Mouse (Mus musculus): ENCODE data around the gene Dpf2.

Gene Dpf2

GRCm38 (mm10) chr19:5913007-5913719 is at the start of gene Dpf2:
Gene Dpf2 (minus strand): TSS chr19:5913010.
- no peak for DNase-seq

DNA sequence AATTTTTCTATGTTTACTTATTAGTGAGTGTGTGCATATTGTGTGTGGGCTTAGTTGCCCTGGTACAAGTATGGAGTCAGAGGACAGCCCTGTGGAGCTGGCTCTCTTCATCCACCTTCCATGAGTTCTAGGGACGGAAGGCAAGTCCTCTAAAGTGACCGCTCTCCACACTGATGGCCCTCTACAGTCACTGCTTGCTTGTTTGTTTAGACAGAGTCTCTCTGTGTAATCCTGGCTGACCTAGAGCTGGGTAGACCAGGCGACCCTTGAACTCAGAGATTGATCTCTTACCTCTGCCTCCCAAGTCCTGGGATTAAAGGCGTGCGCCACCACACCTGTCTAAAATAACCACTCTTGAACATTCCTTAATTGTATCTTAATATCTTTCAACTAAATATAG is 44.6 kb upstream of the Dpf2 start:
- no peak for DNase-seq

GRCm38 (mm10) chr19:5956685-5957084 is 43.9 kb upstream of the Dpf2 start:
- DNase-seq = peak; percentile 89

DNA sequence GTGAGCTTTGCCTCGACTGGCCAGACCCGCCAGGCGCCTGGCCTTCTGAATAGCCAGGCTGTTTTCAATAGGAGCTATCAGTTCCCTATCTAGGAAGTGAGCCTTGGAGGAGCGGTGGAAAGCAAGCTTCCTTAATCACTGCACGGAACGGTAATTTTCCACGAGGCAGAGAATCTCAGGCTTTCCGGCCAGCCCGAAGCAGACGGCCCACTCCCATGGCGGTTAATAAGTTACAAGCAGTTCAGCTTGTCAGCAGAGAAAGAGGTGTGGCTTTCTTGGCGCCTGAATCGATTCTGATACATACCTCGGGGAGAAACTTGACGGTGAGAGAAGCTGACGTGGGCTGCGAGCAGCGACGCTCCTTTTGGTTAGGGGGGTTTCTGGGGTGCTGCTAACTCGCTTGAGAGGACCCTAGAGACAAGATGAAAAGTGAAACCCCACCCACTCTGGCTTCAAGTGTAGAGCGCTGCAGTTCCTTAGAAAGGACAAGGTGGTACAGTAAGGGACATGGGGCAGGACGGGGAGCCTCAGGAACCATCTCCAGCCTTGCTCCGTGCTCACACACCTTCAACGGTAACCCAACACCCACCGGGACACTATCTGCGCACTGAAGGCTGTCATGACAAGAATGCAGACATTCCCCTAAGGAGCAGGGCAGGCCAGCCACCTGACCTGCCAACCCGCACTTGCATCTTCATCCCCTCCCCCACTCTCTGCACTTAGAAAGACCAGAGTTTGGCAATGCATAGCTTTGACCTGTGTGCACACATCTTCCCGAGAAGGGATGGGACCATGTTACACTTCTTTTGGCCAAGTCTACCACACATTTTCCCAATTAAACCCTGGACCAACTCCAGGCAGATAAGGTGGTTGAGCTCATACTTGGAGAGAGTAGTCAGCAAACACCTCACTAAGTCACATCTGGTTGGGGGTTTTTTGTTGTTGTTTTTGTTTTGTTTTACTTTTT is 43.2 kb upstream of the Dpf2 start:
- DNase-seq = no peak

- DNase-seq = no peak
Observed at GRCm38 (mm10) chr19:5954936-5955335, 42.1 kb upstream of the Dpf2 start.

- no peak for DNase-seq
Observed at GRCm38 (mm10) chr19:5954031-5954710, 41.4 kb upstream of the Dpf2 start.

DNA sequence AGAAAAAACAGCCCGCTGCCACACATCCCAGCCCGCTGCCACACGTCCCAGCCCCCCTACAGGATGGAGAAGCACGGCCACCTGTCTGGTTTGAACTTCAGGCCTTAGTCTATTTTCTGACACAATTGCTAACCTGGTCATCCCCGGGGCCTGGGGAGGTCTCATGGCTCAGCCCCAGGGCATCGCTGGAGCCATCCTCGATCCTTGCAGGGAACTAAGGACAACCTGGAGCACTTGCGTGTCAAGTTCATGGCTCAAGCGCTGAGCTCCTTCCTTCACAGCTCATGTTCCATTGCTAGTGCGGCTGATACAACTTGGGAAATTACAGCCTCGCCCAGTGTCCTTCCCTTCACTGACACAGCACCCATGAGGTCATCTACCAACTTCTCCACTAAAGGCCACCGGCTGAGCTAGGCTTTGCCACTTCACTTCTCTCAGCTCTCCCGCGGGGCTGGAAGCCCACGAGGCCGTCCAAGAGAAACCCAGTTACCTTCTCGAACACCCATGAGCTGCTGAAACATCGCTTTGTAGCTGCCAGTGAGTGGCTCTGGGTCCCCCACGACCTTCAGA is 40.5 kb upstream of the Dpf2 start:
- no peak for DNase-seq

GRCm38 (mm10) chr19:5952071-5952691 is 39.4 kb upstream of the Dpf2 start:
- no peak for DNase-seq

- no peak for DNase-seq
Observed at GRCm38 (mm10) chr19:5951631-5952030, 38.8 kb upstream of the Dpf2 start.

- no peak for DNase-seq
Observed at GRCm38 (mm10) chr19:5950218-5950617, 37.4 kb upstream of the Dpf2 start.

GRCm38 (mm10) chr19:5945891-5946290 is 33.1 kb upstream of the Dpf2 start:
- DNase-seq = no peak

DNA sequence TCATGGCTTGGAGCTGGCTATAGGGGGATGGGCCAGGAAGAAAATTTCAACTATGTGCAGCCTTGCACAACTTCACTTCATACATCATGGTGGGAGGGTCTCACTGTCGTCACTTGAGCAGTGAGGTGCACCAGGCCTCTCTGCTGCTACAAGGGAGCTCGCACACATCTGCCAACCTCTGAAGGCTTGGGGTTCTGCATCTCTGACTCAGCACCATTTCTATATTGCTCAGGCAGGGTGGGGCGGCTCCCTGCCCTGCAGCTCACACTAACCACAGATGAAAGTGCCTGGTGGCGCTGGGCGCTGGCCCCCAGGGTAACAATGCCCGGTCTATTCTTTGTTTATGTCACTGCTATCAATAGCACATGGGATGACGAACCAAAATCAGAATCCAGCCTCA is 32.2 kb upstream of the Dpf2 start:
- no peak for DNase-seq

GRCm38 (mm10) chr19:5944145-5944544 is 31.3 kb upstream of the Dpf2 start:
- DNase-seq = no peak

DNA sequence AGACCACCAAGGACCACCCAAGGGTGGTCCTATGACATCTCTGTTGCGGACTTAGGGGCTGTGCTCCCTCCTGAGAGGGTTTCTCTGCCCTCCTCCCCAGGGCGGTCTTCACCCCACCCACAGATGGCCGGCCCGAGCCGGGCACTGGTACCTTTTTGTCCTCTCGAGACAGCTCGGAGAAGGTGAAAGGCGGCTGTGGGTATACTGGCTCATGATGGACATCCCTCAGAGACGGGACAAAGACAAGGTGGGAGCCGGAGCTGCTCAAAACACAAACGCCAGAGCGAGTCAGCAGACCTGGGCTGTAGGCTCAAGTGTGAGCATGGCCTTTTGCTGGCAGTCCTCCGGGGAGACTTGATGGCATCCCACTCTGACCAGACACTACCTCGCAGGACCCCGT is 30.6 kb upstream of the Dpf2 start:
- no peak for DNase-seq

DNA sequence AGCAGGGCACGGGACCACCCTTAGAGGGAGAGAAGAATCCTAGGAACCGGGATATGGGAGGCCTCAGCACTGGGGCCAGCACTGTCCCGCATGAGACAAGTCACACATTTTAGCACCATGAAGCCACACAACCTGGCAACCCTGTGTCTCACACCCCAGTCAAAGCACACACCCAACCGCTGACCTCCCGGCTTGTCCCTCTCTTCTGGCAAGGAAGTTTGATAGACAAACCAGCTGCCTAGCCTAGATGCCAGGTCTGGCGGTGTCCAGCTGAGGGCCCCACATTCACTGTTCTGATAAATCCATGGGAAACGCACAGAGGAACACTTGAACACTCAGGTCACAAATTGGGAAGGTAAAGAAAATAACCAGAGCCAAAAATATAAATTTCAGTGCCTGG is 29.8 kb upstream of the Dpf2 start:
- no peak for DNase-seq

DNA sequence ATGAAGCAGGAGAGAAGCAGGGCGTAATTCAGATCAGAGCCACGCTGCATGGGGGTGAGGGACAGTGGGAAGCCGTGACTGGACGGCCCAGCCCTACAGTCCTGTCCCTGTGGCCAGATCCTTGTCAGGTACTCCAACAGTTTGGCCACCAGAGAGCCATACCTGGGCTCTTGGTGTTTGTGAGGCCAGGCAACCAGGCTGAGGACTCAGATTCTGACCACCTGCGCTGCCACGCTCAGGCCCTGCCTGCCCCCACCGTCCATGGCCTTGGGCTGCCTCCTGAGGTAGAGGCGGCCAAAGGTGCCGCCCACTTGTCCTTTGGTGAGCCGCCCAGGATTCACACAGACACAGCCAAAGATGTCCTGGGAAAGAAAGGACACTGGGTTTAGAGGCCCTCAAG is 27.8 kb upstream of the Dpf2 start:
- no peak for DNase-seq

DNA sequence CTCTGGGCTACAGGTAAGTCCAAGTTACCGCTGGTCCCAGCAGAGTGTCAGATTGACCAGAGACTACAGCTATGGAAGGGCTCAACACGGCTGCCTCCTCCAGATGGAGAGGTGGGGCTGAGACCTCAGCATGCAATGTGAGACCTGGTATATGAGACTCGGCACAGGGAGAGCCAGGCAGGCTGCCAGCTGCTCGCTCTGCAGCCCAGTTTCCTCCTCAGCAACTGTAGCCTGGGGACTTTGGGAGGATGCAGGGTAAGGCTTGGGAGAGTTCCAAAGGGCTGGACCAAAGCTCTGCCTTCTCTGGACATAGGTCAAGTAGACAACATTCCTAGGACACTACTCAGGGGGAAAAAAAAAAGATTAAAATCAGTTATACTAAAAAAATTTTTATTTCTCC is 27.4 kb upstream of the Dpf2 start:
- DNase-seq = peak; percentile 82

DNA sequence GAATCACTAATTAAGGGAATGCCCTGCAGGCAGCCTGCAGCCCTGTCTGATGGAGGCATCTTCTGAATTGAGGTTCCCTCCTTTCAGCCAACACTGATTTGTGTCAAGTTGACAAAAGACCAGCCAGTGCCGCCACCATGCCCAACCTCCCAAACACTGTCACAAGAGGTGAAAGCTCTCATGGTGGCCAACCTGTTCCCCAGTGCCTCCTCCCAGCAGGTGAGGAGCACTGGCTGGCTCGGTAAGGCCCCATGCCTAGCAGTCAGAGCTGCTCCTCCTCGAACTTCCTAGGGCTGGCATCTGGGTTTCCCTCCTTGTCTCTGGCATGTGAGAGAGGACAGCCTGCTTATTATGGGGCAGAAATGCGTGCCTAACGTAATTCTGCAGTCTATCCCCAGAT is 26.9 kb upstream of the Dpf2 start:
- no peak for DNase-seq

- DNase-seq = no peak
Observed at GRCm38 (mm10) chr19:5938516-5938915, 25.7 kb upstream of the Dpf2 start.

- DNase-seq = no peak
Observed at GRCm38 (mm10) chr19:5937836-5938406, 25.1 kb upstream of the Dpf2 start.

GRCm38 (mm10) chr19:5937095-5937835 is 24.5 kb upstream of the Dpf2 start:
- DNase-seq = no peak

DNA sequence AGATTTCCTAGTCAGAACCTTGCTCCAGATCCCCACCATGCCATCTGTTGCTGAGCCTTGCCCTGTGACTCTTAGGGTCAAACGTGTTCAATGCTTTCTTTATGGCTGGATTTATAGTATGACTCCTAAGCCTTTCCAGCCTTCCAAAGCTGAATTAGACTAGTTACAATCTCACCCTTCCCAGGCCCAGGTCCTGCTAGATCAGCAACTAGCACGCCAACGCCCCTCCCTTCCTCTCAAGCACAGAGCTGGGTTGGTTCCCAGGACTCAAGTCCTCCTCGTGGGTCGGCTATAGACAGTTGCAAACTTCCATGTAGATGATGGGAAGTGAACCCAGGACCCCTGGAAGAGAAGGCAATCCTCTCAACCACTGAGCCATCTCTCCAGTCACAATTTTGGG is 22.9 kb upstream of the Dpf2 start:
- no peak for DNase-seq
